Mouse (Mus musculus) splenic B cell, adult 2 months (primary cell): ENCODE measurements at regions not wholly inside any gene's neighbourhood (a gene's known extent, or its start where the extent isn't known, plus 50 kb on each side); places are given as distances from the start of the nearest gene placed in this dataset.

Experiments
- DNase-seq: peaks from one replicate; pipeline ENCODE4 v3.0.0-alpha.2; 2011; ENCODE audit warnings: low read depth, low spot score
- H3K27me3 ChIP-seq: 2 replicates; pipeline ENCODE4 v1.6.1; 2012; ENCODE audit warnings: mild to moderate bottlenecking, low read length, moderate library complexity, mixed read lengths; ENCODE audit not compliant: control insufficient read depth, poor library complexity, insufficient read depth, severe bottlenecking
- H3K36me3 ChIP-seq: 2 replicates; pipeline ENCODE4 v1.6.1; 2012; ENCODE audit warnings: mild to moderate bottlenecking, low read length, moderate library complexity, mixed read lengths; ENCODE audit not compliant: control insufficient read depth, poor library complexity, insufficient read depth, severe bottlenecking

DNA sequence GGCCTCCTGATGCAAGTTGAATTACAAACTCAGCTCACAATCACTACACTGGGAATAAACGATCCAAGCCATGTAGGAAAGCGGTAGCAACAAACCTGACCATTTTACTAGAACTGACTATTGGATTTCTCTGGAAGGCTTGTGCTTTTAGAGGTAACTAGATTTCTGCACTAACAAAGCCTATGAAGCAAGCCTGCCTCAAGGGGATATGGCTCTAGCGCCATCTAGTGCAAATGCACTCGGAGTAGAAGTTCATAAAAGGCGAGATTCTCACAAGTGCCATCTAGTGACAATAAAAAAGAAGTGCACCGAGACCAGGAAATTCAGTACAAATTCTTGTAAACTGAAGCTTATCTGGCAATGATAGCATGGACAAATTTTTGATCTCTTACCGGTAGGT lies 364.9 kb upstream of the Fmr1 start:
- no peaks in the 10 kb centered on the region for H3K27me3 ChIP-seq
- no peaks in the 10 kb centered on the region for H3K36me3 ChIP-seq
- peak; percentile 2 for DNase-seq
